ENCODE assay signal across 22 mouse cellular contexts in genomic region chr7:81338522-81338873, GRCm38 (mm10).
"Had no signal": no experiment of that assay in that cellular context is flagged by ENCODE, and none has a peak within 500 bp of the region (broad histone marks: within the 10 kb centered on the region; RNA-seq: fewer than 3 reads in every experiment).

No protein-coding gene starts in this region.

- H3K27ac ChIP-seq: heart, adult 2 months; heart, embryonic 13.5 days; heart, embryonic 15.5 days; hindbrain, embryonic 13.5 days; hindbrain, embryonic 15.5 days; hindbrain, postnatal 0 days; layer of hippocampus, adult 2 months; left cerebral cortex, adult 2 months; limb, embryonic 10.5 days; limb, embryonic 12.5 days had no signal

- DNase-seq: gastrocnemius, postnatal 14 days; gastrocnemius, postnatal 36 days; heart, adult 11 months; heart, adult 2 months; heart, postnatal 14 days; heart, postnatal 36 days; kidney, adult 18-20 months; kidney, adult 8-10 months; kidney, postnatal 25 days; kidney, postnatal 4 days; liver had no signal

- H3K4me3 ChIP-seq: heart, adult 2 months; heart, embryonic 13.5 days; heart, embryonic 15.5 days; hindbrain, embryonic 13.5 days; hindbrain, embryonic 15.5 days; layer of hippocampus, adult 2 months; left cerebral cortex, adult 2 months; limb, embryonic 10.5 days; limb, embryonic 12.5 days had no signal

- H3K27me3 ChIP-seq: heart, embryonic 13.5 days; heart, embryonic 15.5 days; hindbrain, embryonic 13.5 days; hindbrain, embryonic 15.5 days; limb, embryonic 12.5 days had no signal

- H3K4me2 ChIP-seq: heart, embryonic 11.5 days; heart, embryonic 13.5 days; heart, embryonic 15.5 days; hindbrain, embryonic 13.5 days; hindbrain, embryonic 15.5 days; limb, embryonic 12.5 days had no signal

- H3K9me3 ChIP-seq: heart, embryonic 13.5 days; heart, embryonic 15.5 days; hindbrain, embryonic 13.5 days; hindbrain, embryonic 15.5 days; limb, embryonic 10.5 days; limb, embryonic 12.5 days had no signal

- ATAC-seq: hindbrain, postnatal 0 days; intestine, embryonic 16.5 days had no signal

- H3K9ac ChIP-seq: heart, embryonic 13.5 days; heart, embryonic 15.5 days; hindbrain, embryonic 13.5 days; hindbrain, embryonic 15.5 days; limb, embryonic 12.5 days had no signal
